Mouse (Mus musculus) cerebellum, adult 2 months (tissue): ENCODE results near the gene Stxbp5. TPM values are rescaled to one million over a fixed set of nuclear protein-coding genes. Genes with fewer than 3 reads are reported as not detected.

ENCODE experiments used
- DNase-seq, 2 experiments: peaks; one replicate each; pipeline ENCODE4 v3.0.0; 2021
- H3K27ac ChIP-seq: fragments of 200-500 bp; 2 replicates; pipeline ENCODE4 v1.5.1; 2012; ENCODE audit warnings: low read length, control low read depth, inconsistent platforms; ENCODE audit not compliant: insufficient read depth
- H3K27me3 ChIP-seq: fragments of 200-500 bp; 2 replicates; pipeline ENCODE4 v1.6.1; 2012; ENCODE audit warnings: inconsistent platforms, mild to moderate bottlenecking, low read length, moderate library complexity; ENCODE audit not compliant: control insufficient read depth, insufficient read depth
- H3K4me1 ChIP-seq: fragments of 200-500 bp; 2 replicates; pipeline ENCODE4 v1.6.1; 2011; ENCODE audit warnings: low read length; ENCODE audit not compliant: control insufficient read depth, insufficient read depth
- H3K4me3 ChIP-seq: fragments of 200-500 bp; replicated peaks from 2 replicates; pipeline ENCODE3; 2011; ENCODE audit warnings: mild to moderate bottlenecking, low read depth, low read length, control low read depth; ENCODE audit not compliant: insufficient read depth
- CTCF ChIP-seq: fragments of 200-500 bp; IDR thresholded peaks from 2 replicates; pipeline ENCODE4 v1.5.1; 2011; ENCODE audit warnings: low read depth, mild to moderate bottlenecking, control low read depth, low read length, moderate library complexity, borderline replicate concordance; ENCODE audit not compliant: insufficient read depth
- POLR2A ChIP-seq: fragments of 200-500 bp; IDR thresholded peaks from 2 replicates; pipeline ENCODE4 v1.6.1; 2011; ENCODE audit warnings: low read length, control low read depth, borderline replicate concordance; ENCODE audit not compliant: insufficient read depth
- WGBS: fragments of 180-500 bp; shearing (Covaris S2); methylation state at CpG from one replicate; pipeline ENCODE4 v1.1.7; 2018; 5-methylcytosine and 5-hydroxymethylcytosine counted together
- polyA plus RNA-seq: library from polyadenylated mRNA; depleted of rRNA; stranded (reverse); fragments of >200 nt; gene quantifications from 2 replicates; pipeline ENCODE4 v1.2.3, GENCODE M21; 2012

Stxbp5 gene
- polyA plus RNA-seq, 1 experiment = 30.9 TPM

DNA sequence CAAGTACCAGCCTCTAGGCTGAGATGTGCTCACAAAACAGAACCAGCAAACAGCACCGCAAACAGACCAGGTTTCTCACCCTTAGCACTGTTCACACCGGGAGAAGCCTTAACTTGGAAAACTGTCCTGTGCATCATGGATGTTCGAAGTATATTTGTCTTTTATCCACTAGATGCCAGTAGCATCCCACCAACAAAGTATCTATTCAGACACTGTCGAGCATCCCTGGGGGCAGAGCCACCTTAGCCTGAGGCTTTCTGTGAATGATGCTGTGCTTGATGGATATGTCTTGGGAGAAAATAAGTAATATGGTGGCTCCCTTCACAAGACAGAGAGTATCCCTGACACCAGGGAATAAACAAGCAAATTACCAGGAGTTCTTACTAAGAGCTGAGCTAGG lies 87.0 kb downstream of the Stxbp5 start:
- no peak overlapping the region for H3K4me3 ChIP-seq
- peak; percentile 68; the same call in 1 of the 2 replicates for TF ChIP-seq CTCF
- TF ChIP-seq POLR2A = no peak
- H3K27ac ChIP-seq = no peak overlapping the region
- no peaks in the 10 kb centered on the region for H3K27me3 ChIP-seq
- DNase-seq = peak in 1 of 2 experiments; percentile 58
- 34% methylated on average over 4 of the region's 4 CpGs for WGBS
- no peaks in the 10 kb centered on the region for H3K4me1 ChIP-seq

DNA sequence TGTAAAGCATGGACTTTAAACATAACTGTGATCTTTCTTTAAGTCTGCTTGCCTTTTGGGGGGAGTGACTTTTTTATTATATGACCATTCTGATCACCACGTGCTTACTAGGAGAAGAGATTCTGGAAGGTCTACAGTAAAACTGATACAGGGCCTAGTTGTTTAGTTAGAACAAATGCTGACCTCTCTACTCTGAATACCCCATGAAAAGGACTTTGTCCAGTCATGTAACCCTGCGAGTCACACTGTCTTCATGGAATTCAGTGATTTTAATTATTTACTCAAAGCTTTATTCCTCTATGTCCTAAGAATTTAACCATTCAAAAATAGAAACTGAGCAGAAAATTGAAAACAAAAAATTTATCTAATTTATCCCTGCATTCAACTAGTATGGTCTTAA lies 93.3 kb downstream of the Stxbp5 start:
- Histone ChIP-seq H3K4me1 (no peaks in the 10 kb centered on the region), H3K27ac (no peak overlapping the region), H3K27me3 (no peaks in the 10 kb centered on the region), H3K4me3 (no peak overlapping the region)
- TF ChIP-seq POLR2A (no peak), CTCF (no peak)
- 93% methylated on average over 2 of the region's 2 CpGs for WGBS
- DNase-seq = no peak

DNA sequence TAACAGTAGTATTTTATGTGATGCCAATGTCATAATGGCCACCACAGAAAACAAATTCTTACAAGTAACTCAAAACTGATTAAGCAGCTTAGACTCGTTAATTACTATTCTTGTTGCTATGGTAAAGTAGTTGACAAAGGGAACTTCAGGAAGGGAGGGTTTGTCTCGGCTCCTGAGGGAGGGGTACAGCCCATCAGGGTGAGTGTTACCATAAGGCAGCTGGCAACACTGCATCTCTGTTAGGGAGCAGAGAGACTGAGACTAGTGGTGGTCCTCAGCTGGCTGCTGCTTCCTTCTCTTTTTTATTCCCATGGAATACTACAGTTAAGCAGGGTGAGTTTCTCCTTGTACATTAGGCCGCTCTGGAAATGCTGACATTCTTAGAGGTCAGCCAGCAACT lies 95.5 kb downstream of the Stxbp5 start:
- Histone ChIP-seq H3K4me3 (no peak overlapping the region), H3K27ac (no peak overlapping the region), H3K4me1 (no peaks in the 10 kb centered on the region), H3K27me3 (no peaks in the 10 kb centered on the region)
- no peak for DNase-seq
- no peak for TF ChIP-seq CTCF
- TF ChIP-seq POLR2A = no peak
- WGBS = 45% methylated on average over 3 of the region's 3 CpGs

DNA sequence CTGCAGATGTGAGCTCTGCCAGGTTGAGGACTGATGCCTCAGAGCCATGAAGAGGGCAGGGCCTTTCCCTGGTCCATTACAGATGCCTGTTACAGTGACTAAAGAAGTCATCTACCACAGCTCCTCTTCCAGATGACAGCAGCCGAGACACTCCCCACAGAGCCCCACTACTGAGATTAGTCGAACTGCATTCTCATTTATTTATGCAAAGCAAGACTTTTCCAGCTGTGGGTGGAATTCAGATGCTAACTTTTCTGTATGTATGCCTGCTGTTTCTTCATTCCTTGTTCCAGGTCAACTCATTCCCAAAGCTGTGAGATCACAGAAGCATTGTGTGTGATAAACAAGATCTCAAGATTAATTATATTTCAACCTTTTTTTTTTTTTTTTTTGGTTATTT lies 97.8 kb downstream of the Stxbp5 start:
- no peak overlapping the region for H3K27ac ChIP-seq
- no peak for DNase-seq
- no peaks in the 10 kb centered on the region for H3K4me1 ChIP-seq
- H3K27me3 ChIP-seq = no peaks in the 10 kb centered on the region
- 34% methylated on average over 2 of the region's 2 CpGs for WGBS
- no peak overlapping the region for H3K4me3 ChIP-seq
- TF ChIP-seq POLR2A (no peak), CTCF (no peak)

DNA sequence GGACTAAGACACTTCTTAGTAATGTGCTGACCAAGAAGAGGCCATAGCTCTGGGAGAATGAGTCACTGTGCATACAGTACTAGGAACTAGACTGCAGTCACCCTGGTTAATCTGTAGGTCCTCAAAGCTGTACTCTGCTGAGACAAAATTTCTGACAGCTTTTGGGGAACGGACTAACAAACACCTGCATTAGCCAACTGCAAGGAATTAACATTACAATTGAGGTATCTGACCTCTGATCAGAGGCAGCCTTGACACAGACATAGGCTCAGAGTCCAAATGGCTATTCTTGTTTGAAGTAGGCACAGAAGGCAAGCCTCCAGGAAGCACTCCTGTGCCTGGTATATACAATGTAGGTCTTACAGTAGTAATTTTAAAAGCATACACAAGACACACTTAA lies 99.3 kb downstream of the Stxbp5 start:
- no peak for DNase-seq
- Histone ChIP-seq H3K4me3 (no peak overlapping the region), H3K4me1 (no peaks in the 10 kb centered on the region), H3K27ac (no peak overlapping the region), H3K27me3 (no peaks in the 10 kb centered on the region)
- TF ChIP-seq POLR2A (no peak), CTCF (no peak)
- 71% methylated on average over 1 of the region's 1 CpGs for WGBS

DNA sequence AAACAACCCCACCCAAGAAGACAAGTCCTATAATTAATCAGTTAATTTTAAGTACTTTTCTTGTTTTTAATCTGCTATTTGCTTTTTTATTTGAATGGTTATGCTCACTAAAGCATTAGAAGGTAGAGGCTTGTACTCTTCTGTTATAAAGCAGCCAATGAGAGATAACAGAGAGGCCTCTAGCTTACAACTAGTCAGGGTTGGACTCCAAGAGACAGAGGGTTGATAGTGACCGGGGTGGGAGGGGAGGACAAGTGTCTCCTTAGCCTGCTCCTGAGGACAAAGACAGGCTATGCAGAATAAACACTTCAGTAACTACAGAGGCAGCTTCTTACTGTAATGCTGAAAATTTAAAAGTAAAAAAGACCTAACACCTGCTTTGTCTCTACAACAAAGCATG lies 101.8 kb downstream of the Stxbp5 start:
- no peak overlapping the region for H3K4me3 ChIP-seq
- no peak for DNase-seq
- WGBS = 84% methylated on average over 1 of the region's 1 CpGs
- TF ChIP-seq POLR2A (no peak), CTCF (no peak)
- H3K27me3 ChIP-seq = no peaks in the 10 kb centered on the region
- no peaks in the 10 kb centered on the region for H3K4me1 ChIP-seq
- H3K27ac ChIP-seq = no peak overlapping the region

DNA sequence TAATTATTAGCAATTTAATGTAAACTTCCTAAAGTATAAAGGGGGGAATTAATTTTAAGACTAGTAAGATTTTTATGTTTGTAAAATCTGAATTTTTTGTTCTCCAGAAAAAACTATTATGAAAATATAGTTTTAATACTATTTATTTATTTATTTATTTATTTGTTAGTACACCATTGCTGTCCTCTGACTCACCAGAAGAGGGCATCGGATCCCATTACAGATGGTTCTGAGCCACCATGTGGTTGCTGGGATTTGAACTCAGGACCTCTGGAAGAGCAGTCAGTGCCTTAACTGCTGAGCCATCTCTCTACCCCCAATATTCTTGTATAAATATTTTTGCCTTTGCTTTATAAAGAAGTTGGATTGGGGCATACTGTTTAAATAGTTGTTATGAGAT lies 104.5 kb downstream of the Stxbp5 start:
- H3K4me1 ChIP-seq = no peaks in the 10 kb centered on the region
- H3K27ac ChIP-seq = no peak overlapping the region
- H3K27me3 ChIP-seq = no peaks in the 10 kb centered on the region
- no peak for DNase-seq
- no peak overlapping the region for H3K4me3 ChIP-seq
- 98% methylated on average over 1 of the region's 1 CpGs for WGBS
- TF ChIP-seq CTCF (no peak), POLR2A (no peak)

DNA sequence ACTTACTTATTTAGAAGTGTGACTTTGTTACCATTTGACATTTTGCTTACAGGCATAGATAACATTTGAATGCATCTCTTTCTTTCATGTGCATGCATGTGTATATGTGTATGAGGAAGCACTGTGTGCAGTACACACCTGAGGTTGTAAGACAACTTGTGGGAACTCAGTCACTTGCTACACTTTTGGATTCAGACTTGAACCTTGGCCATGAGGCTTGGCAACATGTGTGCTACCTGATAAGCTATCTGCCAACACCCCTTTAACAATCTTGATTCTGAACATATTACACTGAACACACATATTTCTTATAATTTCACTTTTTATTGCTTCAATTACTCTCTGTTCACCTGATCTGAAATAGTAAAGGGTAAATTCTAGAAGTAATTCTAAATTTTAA lies 106.5 kb downstream of the Stxbp5 start:
- Histone ChIP-seq H3K4me3 (no peak overlapping the region), H3K27ac (no peak overlapping the region), H3K4me1 (no peaks in the 10 kb centered on the region), H3K27me3 (no peaks in the 10 kb centered on the region)
- no peak for DNase-seq
- TF ChIP-seq POLR2A = no peak
- TF ChIP-seq CTCF = no peak
